Mouse (Mus musculus): ENCODE results near the gene Apoa1. TPM values are rescaled to one million over a fixed set of nuclear protein-coding genes. Genes with fewer than 3 reads are reported as not detected.

Gene Apoa1
- polyA plus RNA-seq, 1 experiment from 2014 or later = 2.8 TPM

GRCm38 (mm10) chr9:46240526-46241153 is 12.3 kb downstream of the Apoa1 start, which contains the start of gene Apoa4:
TSS of gene Apoa4 (plus strand) at chr9:46240696.
- Histone ChIP-seq H3K4me2 (replicated peaks) (no peak within 1 kb of the TSS), H3K27ac (no peak within 1 kb of the TSS), H3K4me1 (no peaks in the 10 kb centered on the region), H3K27me3 (no peaks in the 10 kb centered on the region), H3K4me3 (no peak within 1 kb of the TSS), H3K36me3 (no peaks in the 10 kb centered on the region), H3K9me3 (no peaks in the 10 kb centered on the region), H3K9ac (no peak within 1 kb of the TSS)
- WGBS = 68% methylated on average over 7 of the region's 7 CpGs
- ATAC-seq (ENCODE audit: low FRiP score, low read depth) = no peak

GRCm38 (mm10) chr9:46241818-46242217 is 13.4 kb downstream of the Apoa1 start:
- Histone ChIP-seq H3K9me3 (no peaks in the 10 kb centered on the region), H3K4me1 (no peaks in the 10 kb centered on the region), H3K4me2 (replicated peaks) (no peak overlapping the region), H3K4me3 (no peak overlapping the region), H3K36me3 (no peaks in the 10 kb centered on the region), H3K9ac (no peak overlapping the region), H3K27ac (no peak overlapping the region), H3K27me3 (no peaks in the 10 kb centered on the region)
- no peak for ATAC-seq (ENCODE audit: low FRiP score, low read depth)
- WGBS = 77% methylated on average over 2 of the region's 2 CpGs

DNA sequence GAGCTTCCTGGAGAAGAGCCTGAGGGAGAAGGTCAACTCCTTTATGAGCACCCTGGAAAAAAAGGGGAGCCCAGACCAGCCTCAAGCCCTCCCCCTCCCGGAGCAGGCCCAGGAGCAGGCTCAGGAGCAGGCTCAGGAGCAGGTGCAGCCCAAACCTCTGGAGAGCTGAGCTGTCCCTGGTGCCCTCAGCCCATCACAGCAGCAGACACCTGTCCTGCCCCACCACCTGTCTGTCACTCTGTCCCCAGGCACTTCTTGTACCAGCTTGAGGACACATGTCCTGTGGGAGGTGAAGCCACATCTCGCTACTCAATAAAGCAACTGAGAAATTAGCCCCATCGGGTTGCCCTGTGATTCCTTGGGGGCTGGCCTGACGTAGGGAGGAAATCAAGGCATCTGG is 14.7 kb downstream of the Apoa1 start:
- no peak for ATAC-seq (ENCODE audit: low FRiP score, low read depth)
- H3K27ac ChIP-seq = no peak overlapping the region

DNA sequence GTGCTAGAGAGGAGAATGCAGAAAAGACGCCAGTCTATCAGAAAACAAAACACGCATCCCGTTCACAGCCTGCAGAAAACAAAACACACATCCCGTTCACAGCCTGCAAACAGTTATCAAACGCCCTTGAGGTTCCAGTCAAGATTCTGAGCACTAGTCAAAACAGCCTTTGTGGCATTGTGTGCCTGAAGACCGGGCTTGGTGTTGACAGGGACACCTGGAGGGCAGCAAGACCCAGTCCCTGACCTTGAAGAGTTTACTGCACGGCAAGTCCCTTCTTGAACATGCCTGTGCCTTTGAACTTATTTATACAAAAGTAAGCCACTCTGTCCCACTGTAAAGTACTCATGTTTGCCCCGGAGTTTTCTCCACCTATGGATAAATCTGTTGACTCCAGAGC is 15.2 kb downstream of the Apoa1 start:
- Histone ChIP-seq H3K9ac (no peak overlapping the region), H3K36me3 (no peaks in the 10 kb centered on the region), H3K4me2 (replicated peaks) (no peak overlapping the region), H3K9me3 (no peaks in the 10 kb centered on the region), H3K4me3 (no peak overlapping the region), H3K27me3 (no peaks in the 10 kb centered on the region), H3K27ac (no peak overlapping the region), H3K4me1 (no peaks in the 10 kb centered on the region)
- no peak for ATAC-seq (ENCODE audit: low FRiP score, low read depth)
- 53% methylated on average over 8 of the region's 8 CpGs for WGBS

More for the DNA sequence above, 14.7 kb downstream of the Apoa1 start:
- no peak overlapping the region for H3K4me3 ChIP-seq
- 57% methylated on average over 4 of the region's 4 CpGs for WGBS
- no peaks in the 10 kb centered on the region for H3K9me3 ChIP-seq
- no peaks in the 10 kb centered on the region for H3K4me1 ChIP-seq
- H3K36me3 ChIP-seq = no peaks in the 10 kb centered on the region
- H3K4me2 ChIP-seq (replicated peaks) = no peak overlapping the region
- H3K9ac ChIP-seq = no peak overlapping the region
- no peaks in the 10 kb centered on the region for H3K27me3 ChIP-seq

DNA sequence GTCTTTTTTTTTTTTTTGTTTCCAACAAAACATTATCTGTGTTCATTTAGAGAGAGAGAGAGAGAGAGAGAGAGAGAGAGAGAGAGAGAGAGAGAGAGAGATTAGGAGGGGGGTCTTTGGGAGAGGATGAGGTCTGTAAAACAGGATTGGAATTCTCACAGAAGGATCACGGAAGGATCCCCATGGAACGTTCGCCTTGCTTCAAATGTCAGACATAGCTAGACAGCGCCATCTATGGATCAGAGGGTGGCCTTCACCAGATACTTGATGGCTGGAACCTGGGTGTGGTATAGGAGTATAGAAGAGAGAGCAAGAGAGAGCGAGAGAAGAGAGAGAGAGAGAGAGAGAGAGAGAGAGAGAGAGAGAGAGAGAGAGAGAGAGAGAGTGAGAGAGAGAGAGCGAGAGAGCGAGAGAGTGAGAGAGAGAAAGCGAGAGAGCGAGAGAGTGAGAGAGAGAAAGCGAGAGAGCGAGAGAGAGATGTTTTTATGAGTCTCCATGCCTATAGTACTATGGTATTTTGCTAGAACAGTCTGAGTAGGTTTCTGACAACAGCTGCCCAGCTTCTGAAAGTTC is 18.5 kb downstream of the Apoa1 start:
- Histone ChIP-seq H3K4me2 (replicated peaks) (peak overlapping the region; percentile 41; the same call in 1 of the 2 replicates), H3K9me3 (no peaks in the 10 kb centered on the region)
- ATAC-seq (ENCODE audit: low FRiP score, low read depth) = no peak

GRCm38 (mm10) chr9:46256177-46256576 is 27.8 kb downstream of the Apoa1 start:
- H3K27me3 ChIP-seq = no peaks in the 10 kb centered on the region
- no peaks in the 10 kb centered on the region for H3K36me3 ChIP-seq
- ATAC-seq (ENCODE audit: low FRiP score, low read depth) = no peak
- 80% methylated on average over 7 of the region's 7 CpGs for WGBS
- no peak overlapping the region for H3K4me2 ChIP-seq (replicated peaks)
- H3K27ac ChIP-seq = no peak overlapping the region
- H3K4me3 ChIP-seq = no peak overlapping the region
- H3K4me1 ChIP-seq = no peaks in the 10 kb centered on the region
- no peak overlapping the region for H3K9ac ChIP-seq
- H3K9me3 ChIP-seq = no peaks in the 10 kb centered on the region

More for the DNA sequence above, 18.5 kb downstream of the Apoa1 start:
- Histone ChIP-seq H3K9ac (no peak overlapping the region), H3K4me3 (no peak overlapping the region), H3K4me1 (no peaks in the 10 kb centered on the region), H3K27ac (no peak overlapping the region), H3K36me3 (no peaks in the 10 kb centered on the region), H3K27me3 (no peaks in the 10 kb centered on the region)
- WGBS = 19% methylated on average over 11 of the region's 11 CpGs

GRCm38 (mm10) chr9:46256658-46257385 is 28.4 kb downstream of the Apoa1 start:
- no peaks in the 10 kb centered on the region for H3K36me3 ChIP-seq
- no peak overlapping the region for H3K9ac ChIP-seq
- no peaks in the 10 kb centered on the region for H3K27me3 ChIP-seq
- no peak overlapping the region for H3K4me3 ChIP-seq
- 86% methylated on average over 10 of the region's 10 CpGs for WGBS
- H3K9me3 ChIP-seq = no peaks in the 10 kb centered on the region
- no peak overlapping the region for H3K27ac ChIP-seq
- no peaks in the 10 kb centered on the region for H3K4me1 ChIP-seq
- H3K4me2 ChIP-seq (replicated peaks) = no peak overlapping the region
- ATAC-seq (ENCODE audit: low FRiP score, low read depth) = no peak

GRCm38 (mm10) chr9:46257546-46257945 is 29.2 kb downstream of the Apoa1 start:
- Histone ChIP-seq H3K9ac (no peak overlapping the region), H3K9me3 (no peaks in the 10 kb centered on the region), H3K27me3 (no peaks in the 10 kb centered on the region), H3K4me2 (replicated peaks) (no peak overlapping the region), H3K4me1 (no peaks in the 10 kb centered on the region), H3K36me3 (no peaks in the 10 kb centered on the region), H3K27ac (no peak overlapping the region), H3K4me3 (no peak overlapping the region)
- ATAC-seq (ENCODE audit: low FRiP score, low read depth) = no peak
- WGBS = 87% methylated on average over 3 of the region's 3 CpGs

DNA sequence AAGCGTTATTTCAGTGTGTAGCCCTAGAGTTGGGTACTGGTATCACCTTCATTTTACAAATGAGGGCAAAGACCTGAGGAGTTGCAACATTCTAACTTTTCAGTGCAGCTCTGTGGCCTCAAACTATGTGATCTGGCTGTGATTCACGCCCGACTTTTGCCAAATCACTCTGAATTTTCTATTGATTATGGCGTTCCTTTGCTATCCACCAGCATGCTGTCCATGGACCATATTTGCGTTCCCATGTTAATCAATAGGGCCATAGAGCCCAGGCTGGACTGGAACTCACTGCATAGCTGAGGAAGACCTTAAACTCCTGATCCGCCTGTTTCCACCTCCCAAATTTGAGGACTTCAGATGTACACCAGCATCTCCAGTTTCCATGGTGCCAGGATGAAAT is 30.7 kb downstream of the Apoa1 start:
- no peaks in the 10 kb centered on the region for H3K36me3 ChIP-seq
- no peaks in the 10 kb centered on the region for H3K27me3 ChIP-seq
- no peak for ATAC-seq (ENCODE audit: low FRiP score, low read depth)
- H3K4me2 ChIP-seq (replicated peaks) = no peak overlapping the region
- no peaks in the 10 kb centered on the region for H3K4me1 ChIP-seq
- no peak overlapping the region for H3K4me3 ChIP-seq
- H3K9me3 ChIP-seq = no peaks in the 10 kb centered on the region
- no peak overlapping the region for H3K9ac ChIP-seq
- 85% methylated on average over 6 of the region's 6 CpGs for WGBS
- no peak overlapping the region for H3K27ac ChIP-seq

- Histone ChIP-seq H3K4me2 (replicated peaks) (no peak overlapping the region), H3K4me1 (no peaks in the 10 kb centered on the region), H3K36me3 (no peaks in the 10 kb centered on the region), H3K9ac (no peak overlapping the region), H3K4me3 (no peak overlapping the region), H3K27ac (no peak overlapping the region), H3K9me3 (no peaks in the 10 kb centered on the region), H3K27me3 (no peaks in the 10 kb centered on the region)
- WGBS = 88% methylated on average over 7 of the region's 7 CpGs
- no peak for ATAC-seq (ENCODE audit: low FRiP score, low read depth)
Measured at GRCm38 (mm10) chr9:46261131-46261530, 32.8 kb downstream of the Apoa1 start.

GRCm38 (mm10) chr9:46268343-46268873 is 40.0 kb downstream of the Apoa1 start, which contains the start of gene Apoa5:
TSS of gene Apoa5 (plus strand) at chr9:46268633.
- no peak within 1 kb of the TSS for H3K27ac ChIP-seq
- peaks cover 8% of the 10 kb centered on the region; the same call in 1 of the 2 replicates for H3K4me1 ChIP-seq
- ATAC-seq (ENCODE audit: low FRiP score, low read depth) = no peak
- no peak within 1 kb of the TSS for H3K4me3 ChIP-seq
- no peaks in the 10 kb centered on the region for H3K9me3 ChIP-seq
- H3K27me3 ChIP-seq = peaks cover 35% of the 10 kb centered on the region
- 48% methylated on average over 7 of the region's 7 CpGs for WGBS
- no peak within 1 kb of the TSS for H3K4me2 ChIP-seq (replicated peaks)
- no peaks in the 10 kb centered on the region for H3K36me3 ChIP-seq
- no peak within 1 kb of the TSS for H3K9ac ChIP-seq

GRCm38 (mm10) chr9:46269125-46269524 is 40.7 kb downstream of the Apoa1 start:
- no peak overlapping the region for H3K4me2 ChIP-seq (replicated peaks)
- H3K36me3 ChIP-seq = no peaks in the 10 kb centered on the region
- 90% methylated on average over 5 of the region's 5 CpGs for WGBS
- no peak for ATAC-seq (ENCODE audit: low FRiP score, low read depth)
- peaks cover 35% of the 10 kb centered on the region for H3K27me3 ChIP-seq
- H3K4me3 ChIP-seq = no peak overlapping the region
- peaks cover 14% of the 10 kb centered on the region for H3K4me1 ChIP-seq
- H3K9me3 ChIP-seq = no peaks in the 10 kb centered on the region
- no peak overlapping the region for H3K9ac ChIP-seq
- H3K27ac ChIP-seq = no peak overlapping the region
